Mouse (Mus musculus): Measurements from ENCODE around the gene Nlrp1b.
A peak's percentile ranks its signal among the peaks of the same experiment; 100 is the strongest.

Gene Nlrp1b

GRCm38 (mm10) chr11:71230684-71231480 lies at the start of gene Nlrp1b:
Gene Nlrp1b (minus strand): TSS chr11:71230733.
- no peak for DNase-seq

- no peak for DNase-seq
Observed at GRCm38 (mm10) chr11:71261036-71261435, 30.5 kb upstream of the Nlrp1b start.

- no peak for DNase-seq
Observed at GRCm38 (mm10) chr11:71251333-71251732, 20.8 kb upstream of the Nlrp1b start.

- no peak for DNase-seq
Observed at GRCm38 (mm10) chr11:71224614-71225013, 5.9 kb downstream of the Nlrp1b start.

- peak; percentile 27 for DNase-seq
Observed at GRCm38 (mm10) chr11:71202703-71203102, 27.8 kb downstream of the Nlrp1b start.

- DNase-seq: no peak
Observed at GRCm38 (mm10) chr11:71199349-71199748, 31.2 kb downstream of the Nlrp1b start.

GRCm38 (mm10) chr11:71169633-71170032 lies 60.9 kb downstream of the Nlrp1b start:
- no peak for DNase-seq

GRCm38 (mm10) chr11:71164139-71164538 lies 66.4 kb downstream of the Nlrp1b start:
- DNase-seq: no peak

GRCm38 (mm10) chr11:71159439-71160136 lies 70.9 kb downstream of the Nlrp1b start:
- DNase-seq: no peak

- DNase-seq: no peak
Observed at GRCm38 (mm10) chr11:71155272-71155671, 75.3 kb downstream of the Nlrp1b start.

GRCm38 (mm10) chr11:71144661-71145060 lies 85.9 kb downstream of the Nlrp1b start, which contains the start of gene Nlrp1a:
Gene Nlrp1a (minus strand): TSS chr11:71144704.
- DNase-seq: peak; percentile 15

GRCm38 (mm10) chr11:71142031-71142430 lies 88.5 kb downstream of the Nlrp1b start:
- DNase-seq: no peak

- no peak for DNase-seq
Observed at GRCm38 (mm10) chr11:71107128-71107527, 123.4 kb downstream of the Nlrp1b start.

GRCm38 (mm10) chr11:71106261-71107021 lies 124.1 kb downstream of the Nlrp1b start:
- no peak for DNase-seq

- DNase-seq: no peak
Observed at GRCm38 (mm10) chr11:71103931-71104330, 126.6 kb downstream of the Nlrp1b start.
